Mouse (Mus musculus): ENCODE measurements around the gene Tmem62. TPM values are rescaled to one million over a fixed set of nuclear protein-coding genes. Genes with fewer than 3 reads are reported as not detected.
"Not testable (repeated sequence)": the region's sequence is repeated elsewhere in the genome, so short reads cannot be mapped to it uniquely, and the experiment has no call there.

The Tmem62 gene
- total RNA-seq, 2 experiments from 2014 or later, result 3.0 to 3.3 TPM

GRCm38 (mm10) chr2:120972964-120973363, 3.9 kb upstream of the Tmem62 start:
- TF ChIP-seq CTCF (IDR thresholded peaks at IDR 0.05), result 0 out of 2 replicates have a peak, but pooled peaks have one; percentile 3
- intact Hi-C loops (cut with DNase I), result no loop called here
- Histone ChIP-seq H3K4me3 (no peak overlapping the region), H3K27ac (no peak overlapping the region)
- DNase-seq, result no peak

- intact Hi-C loops (cut with DNase I), result no loop called here
- H3K4me3 ChIP-seq, result peak overlapping the region; percentile 98
Measured at GRCm38 (mm10) chr2:120976308-120976707, 509 bp upstream of the Tmem62 start.

GRCm38 (mm10) chr2:120977926-120978692, 1.3 kb downstream of the Tmem62 start:
- Histone ChIP-seq H3K4me3 (peak overlapping the region; percentile 98), H3K27ac (peak overlapping the region; percentile 94)
- no peak for TF ChIP-seq CTCF (IDR thresholded peaks at IDR 0.05)
- no peak for DNase-seq
- intact Hi-C loops (cut with DNase I), result loop anchor here (2.0 kb wide), 1 partner anchor 123 kb away; no protein-coding TSS in a partner anchor

More at GRCm38 (mm10) chr2:120976308-120976707, 509 bp upstream of the Tmem62 start:
- DNase-seq, result no peak
- peak overlapping the region; percentile 94 for H3K27ac ChIP-seq
- TF ChIP-seq CTCF (IDR thresholded peaks at IDR 0.05), result peak; percentile 38; the same call in 1 of the 2 replicates

- peak; percentile 8; the same call in 1 of the 2 replicates for TF ChIP-seq CTCF (IDR thresholded peaks at IDR 0.05)
- intact Hi-C loops (cut with DNase I), result loop anchor here (2.0 kb wide), 1 partner anchor 122 kb away; no protein-coding TSS in a partner anchor
- DNase-seq, result no peak
- H3K4me3 ChIP-seq, result no peak overlapping the region
- H3K27ac ChIP-seq, result no peak overlapping the region
Measured at GRCm38 (mm10) chr2:120978693-120979037, 1.8 kb downstream of the Tmem62 start.

GRCm38 (mm10) chr2:120979819-120980218, 3.0 kb downstream of the Tmem62 start:
- no peak overlapping the region for H3K27ac ChIP-seq
- intact Hi-C loops (cut with DNase I), result loop anchor here (2.0 kb wide), 1 partner anchor 121 kb away; no protein-coding TSS in a partner anchor

GRCm38 (mm10) chr2:120980861-120981260, 4.0 kb downstream of the Tmem62 start:
- H3K27ac ChIP-seq, result no peak overlapping the region
- no peak for TF ChIP-seq CTCF (IDR thresholded peaks at IDR 0.05)
- no peak overlapping the region for H3K4me3 ChIP-seq
- intact Hi-C loops (cut with DNase I), result no loop called here
- no peak for DNase-seq

More at GRCm38 (mm10) chr2:120979819-120980218, 3.0 kb downstream of the Tmem62 start:
- H3K4me3 ChIP-seq, result no peak overlapping the region
- no peak for TF ChIP-seq CTCF (IDR thresholded peaks at IDR 0.05)
- no peak for DNase-seq

- Histone ChIP-seq H3K27ac (no peak overlapping the region), H3K4me3 (no peak overlapping the region)
- intact Hi-C loops (cut with DNase I), result no loop called here
- no peak for TF ChIP-seq CTCF (IDR thresholded peaks at IDR 0.05)
- no peak for DNase-seq
Measured at GRCm38 (mm10) chr2:120983611-120984010, 6.8 kb downstream of the Tmem62 start.

GRCm38 (mm10) chr2:120985241-120985640, 8.4 kb downstream of the Tmem62 start:
- Histone ChIP-seq H3K27ac (no peak overlapping the region), H3K4me3 (no peak overlapping the region)
- intact Hi-C loops (cut with DNase I), result no loop called here
- DNase-seq, result no peak
- peak; percentile 24; the same call in 1 of the 2 replicates for TF ChIP-seq CTCF (IDR thresholded peaks at IDR 0.05)

GRCm38 (mm10) chr2:120991196-120991595, 14.4 kb downstream of the Tmem62 start:
- no peak for TF ChIP-seq CTCF (IDR thresholded peaks at IDR 0.05)
- no peak for DNase-seq
- H3K4me3 ChIP-seq, result no peak overlapping the region
- intact Hi-C loops (cut with DNase I), result no loop called here
- H3K27ac ChIP-seq, result no peak overlapping the region

- H3K4me3 ChIP-seq; intact Hi-C loops (cut with DNase I); DNase-seq; H3K27ac ChIP-seq: not testable (repeated sequence)
Measured at GRCm38 (mm10) chr2:120996607-120997006, 19.8 kb downstream of the Tmem62 start.

- no peak for TF ChIP-seq CTCF (IDR thresholded peaks at IDR 0.05)
- intact Hi-C loops (cut with DNase I), result no loop called here
- no peak for DNase-seq
- H3K4me3 ChIP-seq, result no peak overlapping the region
- H3K27ac ChIP-seq, result no peak overlapping the region
Measured at GRCm38 (mm10) chr2:120998863-120999262, 22.0 kb downstream of the Tmem62 start.

- no peak for DNase-seq
- no peak overlapping the region for H3K4me3 ChIP-seq
- intact Hi-C loops (cut with DNase I), result no loop called here
- peak; percentile 30; the same call in 1 of the 2 replicates for TF ChIP-seq CTCF (IDR thresholded peaks at IDR 0.05)
- H3K27ac ChIP-seq, result no peak overlapping the region
Measured at GRCm38 (mm10) chr2:121003586-121003985, 26.8 kb downstream of the Tmem62 start.

GRCm38 (mm10) chr2:121004018-121004811, 27.4 kb downstream of the Tmem62 start:
- no peak for DNase-seq
- no peak for TF ChIP-seq CTCF (IDR thresholded peaks at IDR 0.05)
- H3K27ac ChIP-seq, result no peak overlapping the region
- intact Hi-C loops (cut with DNase I), result no loop called here
- no peak overlapping the region for H3K4me3 ChIP-seq
